Mouse (Mus musculus): ENCODE results near the gene Rnf11. TPM values are rescaled to one million over a fixed set of nuclear protein-coding genes. Genes with fewer than 3 reads are reported as not detected.

The Rnf11 gene
- polyA plus RNA-seq, 1 experiment from 2014 or later, result 44.3 TPM

- Histone ChIP-seq H3K9me3 (no peaks in the 10 kb centered on the region), H3K36me3 (no peaks in the 10 kb centered on the region), H3K9ac (replicated peaks) (no peak overlapping the region), H3K4me3 (replicated peaks) (no peak overlapping the region), H3K27me3 (no peaks in the 10 kb centered on the region), H3K27ac (peak overlapping the region; percentile 59; the same call in 1 of the 2 replicates), H3K4me1 (replicated peaks) (peaks cover 12% of the 10 kb centered on the region), H3K4me2 (no peak overlapping the region)
- WGBS, result 45% methylated on average over 16 of the region's 16 CpGs
- peak; percentile 38; the same call in 1 of the 2 replicates for ATAC-seq (ENCODE audit: insufficient number of reproducible peaks, insufficient read depth, low FRiP score, low TSS enrichment, low read depth)
Observed at GRCm38 (mm10) chr4:109432668-109433375, 51.7 kb downstream of the Rnf11 start.

- WGBS, result 48% methylated on average over 13 of the region's 13 CpGs
- no peak overlapping the region for H3K27ac ChIP-seq
- ATAC-seq (ENCODE audit: insufficient number of reproducible peaks, insufficient read depth, low FRiP score, low TSS enrichment, low read depth), result peak; percentile 21; the same call in 1 of the 2 replicates
Observed at GRCm38 (mm10) chr4:109430854-109431253, 53.7 kb downstream of the Rnf11 start.

GRCm38 (mm10) chr4:109430250-109430649 is 54.3 kb downstream of the Rnf11 start:
- Histone ChIP-seq H3K27me3 (no peaks in the 10 kb centered on the region), H3K9me3 (no peaks in the 10 kb centered on the region), H3K4me1 (replicated peaks) (peaks cover 12% of the 10 kb centered on the region), H3K9ac (replicated peaks) (no peak overlapping the region), H3K36me3 (no peaks in the 10 kb centered on the region), H3K4me2 (no peak overlapping the region), H3K4me3 (replicated peaks) (no peak overlapping the region), H3K27ac (no peak overlapping the region)
- 90% methylated on average over 7 of the region's 7 CpGs for WGBS
- no peak for ATAC-seq (ENCODE audit: insufficient number of reproducible peaks, insufficient read depth, low FRiP score, low TSS enrichment, low read depth)

More at GRCm38 (mm10) chr4:109430854-109431253, 53.7 kb downstream of the Rnf11 start:
- Histone ChIP-seq H3K4me3 (replicated peaks) (no peak overlapping the region), H3K27me3 (no peaks in the 10 kb centered on the region), H3K4me2 (no peak overlapping the region), H3K9ac (replicated peaks) (no peak overlapping the region), H3K9me3 (no peaks in the 10 kb centered on the region), H3K4me1 (replicated peaks) (peaks cover 12% of the 10 kb centered on the region), H3K36me3 (no peaks in the 10 kb centered on the region)

- Histone ChIP-seq H3K36me3 (no peaks in the 10 kb centered on the region), H3K27ac (no peak overlapping the region), H3K27me3 (no peaks in the 10 kb centered on the region), H3K4me2 (no peak overlapping the region), H3K9me3 (no peaks in the 10 kb centered on the region), H3K9ac (replicated peaks) (no peak overlapping the region), H3K4me3 (replicated peaks) (no peak overlapping the region), H3K4me1 (replicated peaks) (no peaks in the 10 kb centered on the region)
- 72% methylated on average over 1 of the region's 1 CpGs for WGBS
- no peak for ATAC-seq (ENCODE audit: insufficient number of reproducible peaks, insufficient read depth, low FRiP score, low TSS enrichment, low read depth)
Observed at GRCm38 (mm10) chr4:109427058-109427457, 57.5 kb downstream of the Rnf11 start.

- no peak overlapping the region for H3K4me2 ChIP-seq
- H3K9ac ChIP-seq (replicated peaks), result no peak overlapping the region
- H3K36me3 ChIP-seq, result no peaks in the 10 kb centered on the region
- no peaks in the 10 kb centered on the region for H3K4me1 ChIP-seq (replicated peaks)
- no peak for ATAC-seq (ENCODE audit: insufficient number of reproducible peaks, insufficient read depth, low FRiP score, low TSS enrichment, low read depth)
- no peak overlapping the region for H3K4me3 ChIP-seq (replicated peaks)
- H3K9me3 ChIP-seq, result no peaks in the 10 kb centered on the region
- WGBS, result 77% methylated on average over 2 of the region's 2 CpGs
- H3K27ac ChIP-seq, result no peak overlapping the region
- H3K27me3 ChIP-seq, result no peaks in the 10 kb centered on the region
Observed at GRCm38 (mm10) chr4:109423438-109423837, 61.1 kb downstream of the Rnf11 start.

- WGBS, result 82% methylated on average over 6 of the region's 6 CpGs
- H3K9ac ChIP-seq (replicated peaks), result no peak overlapping the region
- no peak overlapping the region for H3K4me2 ChIP-seq
- H3K27me3 ChIP-seq, result no peaks in the 10 kb centered on the region
- H3K27ac ChIP-seq, result no peak overlapping the region
- no peaks in the 10 kb centered on the region for H3K9me3 ChIP-seq
- ATAC-seq (ENCODE audit: insufficient number of reproducible peaks, insufficient read depth, low FRiP score, low TSS enrichment, low read depth), result no peak
- H3K4me1 ChIP-seq (replicated peaks), result no peaks in the 10 kb centered on the region
- no peaks in the 10 kb centered on the region for H3K36me3 ChIP-seq
- no peak overlapping the region for H3K4me3 ChIP-seq (replicated peaks)
Observed at GRCm38 (mm10) chr4:109422436-109422835, 62.1 kb downstream of the Rnf11 start.

GRCm38 (mm10) chr4:109421608-109422007 is 62.9 kb downstream of the Rnf11 start:
- Histone ChIP-seq H3K36me3 (no peaks in the 10 kb centered on the region), H3K4me3 (replicated peaks) (no peak overlapping the region), H3K27ac (no peak overlapping the region), H3K9ac (replicated peaks) (no peak overlapping the region), H3K4me1 (replicated peaks) (no peaks in the 10 kb centered on the region), H3K4me2 (no peak overlapping the region), H3K9me3 (no peaks in the 10 kb centered on the region), H3K27me3 (no peaks in the 10 kb centered on the region)
- ATAC-seq (ENCODE audit: insufficient number of reproducible peaks, insufficient read depth, low FRiP score, low TSS enrichment, low read depth), result no peak
- WGBS, result 83% methylated on average over 7 of the region's 7 CpGs

GRCm38 (mm10) chr4:109420138-109420795 is 64.3 kb downstream of the Rnf11 start:
- Histone ChIP-seq H3K9me3 (no peaks in the 10 kb centered on the region), H3K27me3 (no peaks in the 10 kb centered on the region), H3K9ac (replicated peaks) (no peak overlapping the region), H3K4me2 (no peak overlapping the region), H3K4me1 (replicated peaks) (no peaks in the 10 kb centered on the region), H3K27ac (no peak overlapping the region), H3K4me3 (replicated peaks) (no peak overlapping the region), H3K36me3 (no peaks in the 10 kb centered on the region)
- 0 out of 2 replicates have a peak, but pooled peaks have one; percentile 39 for ATAC-seq (ENCODE audit: insufficient number of reproducible peaks, insufficient read depth, low FRiP score, low TSS enrichment, low read depth)
- 73% methylated on average over 8 of the region's 8 CpGs for WGBS

- no peaks in the 10 kb centered on the region for H3K27me3 ChIP-seq
- H3K4me2 ChIP-seq, result no peak overlapping the region
- H3K4me1 ChIP-seq (replicated peaks), result peaks cover 2% of the 10 kb centered on the region; the same call in 1 of the 2 replicates
- no peak overlapping the region for H3K4me3 ChIP-seq (replicated peaks)
- WGBS, result 85% methylated on average over 4 of the region's 4 CpGs
- H3K9me3 ChIP-seq, result no peaks in the 10 kb centered on the region
- no peaks in the 10 kb centered on the region for H3K36me3 ChIP-seq
- no peak overlapping the region for H3K27ac ChIP-seq
- H3K9ac ChIP-seq (replicated peaks), result no peak overlapping the region
- no peak for ATAC-seq (ENCODE audit: insufficient number of reproducible peaks, insufficient read depth, low FRiP score, low TSS enrichment, low read depth)
Observed at GRCm38 (mm10) chr4:109419563-109419962, 65.0 kb downstream of the Rnf11 start.

- 39% methylated on average over 3 of the region's 3 CpGs for WGBS
- no peak for ATAC-seq (ENCODE audit: insufficient number of reproducible peaks, insufficient read depth, low FRiP score, low TSS enrichment, low read depth)
- H3K36me3 ChIP-seq, result no peaks in the 10 kb centered on the region
- no peaks in the 10 kb centered on the region for H3K9me3 ChIP-seq
- H3K27me3 ChIP-seq, result no peaks in the 10 kb centered on the region
- H3K9ac ChIP-seq (replicated peaks), result 0 out of 2 replicates have a peak overlapping the region, but pooled peaks have one; percentile 18
- no peak overlapping the region for H3K4me3 ChIP-seq (replicated peaks)
- H3K27ac ChIP-seq, result no peak overlapping the region
- peaks cover 5% of the 10 kb centered on the region; the same call in 1 of the 2 replicates for H3K4me1 ChIP-seq (replicated peaks)
- no peak overlapping the region for H3K4me2 ChIP-seq
Observed at GRCm38 (mm10) chr4:109419017-109419416, 65.5 kb downstream of the Rnf11 start.

- Histone ChIP-seq H3K4me2 (no peak overlapping the region), H3K4me1 (replicated peaks) (peaks cover 5% of the 10 kb centered on the region; the same call in 1 of the 2 replicates), H3K27ac (no peak overlapping the region), H3K9me3 (no peaks in the 10 kb centered on the region), H3K9ac (replicated peaks) (no peak overlapping the region), H3K27me3 (no peaks in the 10 kb centered on the region), H3K4me3 (replicated peaks) (no peak overlapping the region), H3K36me3 (no peaks in the 10 kb centered on the region)
- WGBS, result 87% methylated on average over 1 of the region's 1 CpGs
- ATAC-seq (ENCODE audit: insufficient number of reproducible peaks, insufficient read depth, low FRiP score, low TSS enrichment, low read depth), result no peak
Observed at GRCm38 (mm10) chr4:109417998-109418397, 66.5 kb downstream of the Rnf11 start.

Measured in limb, embryonic 12.5 days (tissue).